Mouse (Mus musculus) limb, embryonic 11.5 days (tissue): ENCODE measurements around the gene Tmem234. TPM values are rescaled to one million over a fixed set of nuclear protein-coding genes. Genes with fewer than 3 reads are reported as not detected.

Experiments
- microRNA-seq: library from miRNA; unstranded; fragments of <30 nt; microRNA quantifications from one replicate; pipeline ENCODE4, GENCODE M21; 2016
- polyA plus RNA-seq: library from polyadenylated mRNA; unstranded; fragments of >200 nt; fragmentation: Nextera tagmentation; extraction: Ambion mirVana; gene quantifications from 2 replicates; pipeline ENCODE4 v1.2.1, GENCODE M21; 2014

Tmem234 gene
- polyA plus RNA-seq, 1 experiment from 2014 or later = 207 TPM

Small RNA genes within 50 kb of the gene (microRNA-seq; reads per million reads assigned to microRNA genes)
- not detected for gene Mir8119

Other genes starting within 250 kb of the Tmem234 start
- 7.2 and 7.4 TPM in 2 replicates for gene Zbtb8a, start 222.6 kb upstream of the Tmem234 start, polyA plus RNA-seq
- gene Zbtb8b, start 159.8 kb upstream of the Tmem234 start, polyA plus RNA-seq = 0.85 and 1.8 TPM in 2 replicates
- 23.8 and 25.9 TPM in 2 replicates for gene Bsdc1, start 139.1 kb upstream of the Tmem234 start, polyA plus RNA-seq
- not detected in 2 replicates for gene Tssk3, start 109.6 kb upstream of the Tmem234 start, polyA plus RNA-seq
- gene Fam229a, start 109.5 kb upstream of the Tmem234 start, polyA plus RNA-seq = not detected in 2 replicates
- gene Marcksl1, start 87.1 kb upstream of the Tmem234 start, polyA plus RNA-seq = 1,590 and 1,591 TPM in 2 replicates
- 299 and 309 TPM in 2 replicates for gene Hdac1, start 58.0 kb upstream of the Tmem234 start, polyA plus RNA-seq
- 10.7 and 12.1 TPM in 2 replicates for gene Lck, start 27.0 kb upstream of the Tmem234 start, polyA plus RNA-seq
- gene Fam167b, start 22.1 kb upstream of the Tmem234 start, polyA plus RNA-seq = 3.5 and 4.3 TPM in 2 replicates
- gene Eif3i, start within 50 bp of the Tmem234 start, polyA plus RNA-seq = 296 and 317 TPM in 2 replicates
- gene Dcdc2b, start 13.6 kb downstream of the Tmem234 start, polyA plus RNA-seq = 1.8 and 2.8 TPM in 2 replicates
- 26.4 and 35.0 TPM in 2 replicates for gene Iqcc, start 18.4 kb downstream of the Tmem234 start, polyA plus RNA-seq
- gene Ccdc28b, start 23.3 kb downstream of the Tmem234 start, polyA plus RNA-seq = 40.3 and 48.8 TPM in 2 replicates
- 111 and 123 TPM in 2 replicates for gene Txlna, start 40.4 kb downstream of the Tmem234 start, polyA plus RNA-seq
- gene Kpna6, start 72.1 kb downstream of the Tmem234 start, polyA plus RNA-seq = 13.1 and 13.4 TPM in 2 replicates
- 35.5 and 47.3 TPM in 2 replicates for gene Tmem39b, start 96.2 kb downstream of the Tmem234 start, polyA plus RNA-seq
- 162 and 189 TPM in 2 replicates for gene Khdrbs1, start 141.6 kb downstream of the Tmem234 start, polyA plus RNA-seq
- gene Ptp4a2, start 210.6 kb downstream of the Tmem234 start, polyA plus RNA-seq = 315 and 335 TPM in 2 replicates